Mouse (Mus musculus): ENCODE measurements around the gene Hs2st1.

- TF ChIP-seq CTCF (IDR thresholded peaks at IDR 0.05; ENCODE audit: low read depth, low read length) (no peak), POLR2A (IDR thresholded peaks at IDR 0.05; ENCODE audit: extremely low read depth, insufficient read depth, low read length) (no peak)
These were observed 19.9 kb downstream of the Hs2st1 start for GRCm38 (mm10) chr3:144550036-144550435.
